Mouse (Mus musculus) hematopoietic multipotent progenitor cell, adult 10-12 weeks (in vitro differentiated cells): ENCODE results near the gene Olfr18. TPM values are rescaled to one million over a fixed set of nuclear protein-coding genes. Genes with fewer than 3 reads are reported as not detected.

ENCODE experiments used
- polyA plus RNA-seq: library from polyadenylated mRNA; stranded (reverse); fragments of >175 nt; gene quantifications from 2 replicates; pipeline ENCODE4 v1.2.3, GENCODE M21; 2012; ENCODE audit warnings: low replicate concordance

Olfr18 gene
- not detected in 2 replicates for polyA plus RNA-seq

GRCm38 (mm10) chr9:20335994-20336393, at the start of gene Olfr18:
Olfr18 (minus strand) TSS chr9:20336094.

GRCm38 (mm10) chr9:20384532-20385342, 48.8 kb upstream of the Olfr18 start, which contains the start of gene Zfp560:
Zfp560 (minus strand) TSS chr9:20385177.

GRCm38 (mm10) chr9:20298232-20298631, 37.7 kb downstream of the Olfr18 start, which contains the start of gene Olfr873:
Olfr873 (plus strand) TSS chr9:20298532.

GRCm38 (mm10) chr9:20282051-20282450, 53.8 kb downstream of the Olfr18 start, which contains the start of gene Olfr39:
Olfr39 (plus strand) TSS chr9:20282351.

Other genes with a start within 250 kb of the Olfr18 start
- gene Olfr868, start 237.5 kb downstream of the Olfr18 start, polyA plus RNA-seq = not detected in 2 replicates
- gene Olfr869, start 207.1 kb downstream of the Olfr18 start, polyA plus RNA-seq = not detected in 2 replicates
- not detected in 2 replicates for gene Olfr870, start 162.0 kb downstream of the Olfr18 start, polyA plus RNA-seq
- gene Olfr871, start 123.9 kb downstream of the Olfr18 start, polyA plus RNA-seq = not detected in 2 replicates
- not detected in 2 replicates for gene Olfr872, start 99.0 kb downstream of the Olfr18 start, polyA plus RNA-seq
- not detected in 2 replicates for gene Olfr39, start 53.7 kb downstream of the Olfr18 start, polyA plus RNA-seq
- gene Olfr873, start 37.6 kb downstream of the Olfr18 start, polyA plus RNA-seq = not detected in 2 replicates
- 0.25 and 1.2 TPM in 2 replicates for gene Zfp560, start 49.1 kb upstream of the Olfr18 start, polyA plus RNA-seq
- gene Zfp26, start 124.1 kb upstream of the Olfr18 start, polyA plus RNA-seq = 0.29 and 0.77 TPM in 2 replicates
- gene Zfp426, start 156.7 kb upstream of the Olfr18 start, polyA plus RNA-seq = 6.2 and 8.7 TPM in 2 replicates
- gene Zfp266, start 185.3 kb upstream of the Olfr18 start, polyA plus RNA-seq = 0.92 and 1.7 TPM in 2 replicates
- gene Zfp846, start 245.2 kb upstream of the Olfr18 start, polyA plus RNA-seq = 6.8 and 10.8 TPM in 2 replicates